Mouse (Mus musculus) gonadal fat pad, adult 2 months (tissue): ENCODE data around the gene Cbln4. TPM values are rescaled to one million over a fixed set of nuclear protein-coding genes. Genes with fewer than 3 reads are reported as not detected.

ENCODE experiments used
- polyA plus RNA-seq: library from polyadenylated mRNA; depleted of rRNA; stranded (reverse); fragments of >200 nt; gene quantifications from 2 replicates; pipeline ENCODE4 v1.2.3, GENCODE M21; 2012; rRNA removed

Gene Cbln4
- polyA plus RNA-seq, 1 experiment, result not detected

Other genes starting within 250 kb of the Cbln4 start
- gene Mc3r, start 205.0 kb upstream of the Cbln4 start, polyA plus RNA-seq, result not detected in 2 replicates